In genomic region chr9:116676445-116676844, GRCm38 (mm10) we compare ENCODE assay signal across 10 mouse cellular contexts.
DNase-seq lines count a peak whose midpoint lies in the region; ATAC-seq lines count a peak whose summit lies in the region.
"Had no signal": no experiment of that assay in that cellular context is flagged by ENCODE, and none has a peak within 500 bp of the region (broad histone marks: within the 10 kb centered on the region; RNA-seq: fewer than 3 reads in every experiment).

No protein-coding gene starts in this region.

- DNase-seq in hindbrain, embryonic 10.5 days (ENCODE audit: low spot score): peak; percentile 12
- DNase-seq in MN1 (ENCODE audit: low spot score): peak; percentile 18
- no peak for DNase-seq in B cell, adult 2 months
- DNase-seq in right cerebral cortex, postnatal 14 days: no peak
- no peak for DNase-seq in embryo, embryonic 11 days
- DNase-seq: kidney, postnatal 14 days had no signal

- H3K36me3 ChIP-seq in hindbrain, embryonic 10.5 days: no peaks in the 10 kb centered on the region
- no peaks in the 10 kb centered on the region for H3K36me3 ChIP-seq in hindbrain, embryonic 12.5 days
- H3K36me3 ChIP-seq in heart, embryonic 14.5 days (ENCODE audit: control insufficient read depth, insufficient read depth, low read length): no peaks in the 10 kb centered on the region
- H3K36me3 ChIP-seq in limb, embryonic 15.5 days: no peaks in the 10 kb centered on the region
- H3K36me3 ChIP-seq: midbrain, embryonic 13.5 days had no signal

- ATAC-seq in hindbrain, embryonic 12.5 days (ENCODE audit: low FRiP score): no peak
- no peak; the same call in 1 of the 2 replicates for ATAC-seq in heart, embryonic 14.5 days (ENCODE audit: insufficient number of reproducible peaks, insufficient read depth, low FRiP score, low read depth)
- ATAC-seq in limb, embryonic 15.5 days (ENCODE audit: insufficient number of reproducible peaks, low FRiP score, low TSS enrichment, low read depth): 0 out of 2 replicates have a peak, but pooled peaks have one; percentile 63
- ATAC-seq: midbrain, embryonic 13.5 days had no signal

- no peaks in the 10 kb centered on the region for H3K9me3 ChIP-seq in hindbrain, embryonic 10.5 days
- H3K9me3 ChIP-seq in hindbrain, embryonic 12.5 days (replicated peaks): no peaks in the 10 kb centered on the region
- no peaks in the 10 kb centered on the region; the same call in 1 of the 2 replicates for H3K9me3 ChIP-seq in heart, embryonic 14.5 days (ENCODE audit: control insufficient read depth, low read length)
- H3K9me3 ChIP-seq in limb, embryonic 15.5 days: no peaks in the 10 kb centered on the region
- H3K9me3 ChIP-seq: midbrain, embryonic 13.5 days had no signal

- no peak overlapping the region for H3K27ac ChIP-seq in hindbrain, embryonic 10.5 days
- H3K27ac ChIP-seq in hindbrain, embryonic 12.5 days: no peak overlapping the region
- H3K27ac ChIP-seq in heart, embryonic 14.5 days (replicated peaks in 1 of 2; ENCODE audit: control insufficient read depth in 1 of 2, insufficient read depth in 1 of 2, low read depth in 2 of 2, low read length in 2 of 2): peak overlapping the region; percentile 64 to 81
- peak overlapping the region; percentile 50 for H3K27ac ChIP-seq in limb, embryonic 15.5 days
- H3K27ac ChIP-seq: midbrain, embryonic 13.5 days had no signal

- no peaks in the 10 kb centered on the region for H3K4me1 ChIP-seq in hindbrain, embryonic 10.5 days (replicated peaks)
- no peaks in the 10 kb centered on the region for H3K4me1 ChIP-seq in hindbrain, embryonic 12.5 days
- peaks cover 9 to 21% of the 10 kb centered on the region in 2 experiments for H3K4me1 ChIP-seq in heart, embryonic 14.5 days (ENCODE audit: control insufficient read depth in 2 of 2, insufficient read depth in 2 of 2, low read length in 2 of 2)
- peaks cover 7% of the 10 kb centered on the region; the same call in 1 of the 2 replicates for H3K4me1 ChIP-seq in limb, embryonic 15.5 days
- H3K4me1 ChIP-seq: midbrain, embryonic 13.5 days had no signal

- 70% methylated on average over 2 of the region's 2 CpGs for WGBS in hindbrain, embryonic 10.5 days
- WGBS in hindbrain, embryonic 12.5 days: 73% methylated on average over 2 of the region's 2 CpGs
- WGBS in heart, embryonic 14.5 days: 16% methylated on average over 2 of the region's 2 CpGs
- 46% methylated on average over 2 of the region's 2 CpGs for WGBS in limb, embryonic 15.5 days

- no peaks in the 10 kb centered on the region for H3K27me3 ChIP-seq in hindbrain, embryonic 10.5 days (ENCODE audit: insufficient read depth, poor library complexity, severe bottlenecking)
- H3K27me3 ChIP-seq in hindbrain, embryonic 12.5 days: no peaks in the 10 kb centered on the region
- no peaks in the 10 kb centered on the region for H3K27me3 ChIP-seq in heart, embryonic 14.5 days (ENCODE audit: control insufficient read depth, insufficient read depth, low read length)
- no peaks in the 10 kb centered on the region for H3K27me3 ChIP-seq in limb, embryonic 15.5 days
- H3K27me3 ChIP-seq: midbrain, embryonic 13.5 days had no signal

- H3K9ac ChIP-seq in hindbrain, embryonic 12.5 days: no peak overlapping the region
- no peak overlapping the region for H3K9ac ChIP-seq in heart, embryonic 14.5 days (ENCODE audit: low read length)
- no peak overlapping the region for H3K9ac ChIP-seq in limb, embryonic 15.5 days
- H3K9ac ChIP-seq: midbrain, embryonic 13.5 days had no signal

- H3K4me3 ChIP-seq in hindbrain, embryonic 10.5 days: no peak overlapping the region
- no peak overlapping the region for H3K4me3 ChIP-seq in hindbrain, embryonic 12.5 days
- H3K4me3 ChIP-seq in heart, embryonic 14.5 days (ENCODE audit: control insufficient read depth in 1 of 2, insufficient read depth in 1 of 2, low read depth in 1 of 2, low read length in 2 of 2): no peak overlapping the region
- H3K4me3 ChIP-seq in limb, embryonic 15.5 days: no peak overlapping the region
- H3K4me3 ChIP-seq: midbrain, embryonic 13.5 days had no signal

- no peak overlapping the region for H3K4me2 ChIP-seq in hindbrain, embryonic 12.5 days (replicated peaks)
- no peak overlapping the region for H3K4me2 ChIP-seq in heart, embryonic 14.5 days (ENCODE audit: low read length)
- H3K4me2 ChIP-seq in limb, embryonic 15.5 days: no peak overlapping the region
- H3K4me2 ChIP-seq: midbrain, embryonic 13.5 days had no signal

Comparison
In these comparisons a context has a peak if more than half of its experiments do, and no peak if none do; other contexts are left out.
1. DNase-seq: peak in hindbrain, embryonic 10.5 days (single experiment) and MN1 (single experiment); none in B cell, adult 2 months (0 of 2), right cerebral cortex, postnatal 14 days (single experiment) and embryo, embryonic 11 days (single experiment).
2. H3K27ac ChIP-seq: peak in heart, embryonic 14.5 days (2 of 2) and limb, embryonic 15.5 days (single experiment); none in hindbrain, embryonic 10.5 days (single experiment) and hindbrain, embryonic 12.5 days (single experiment).